Mouse (Mus musculus) heart, postnatal 10 days (tissue): ENCODE data around the gene Rnf149. TPM values are rescaled to one million over a fixed set of nuclear protein-coding genes. Genes with fewer than 3 reads are reported as not detected.

Experiments used
- DNase-seq, 2 experiments: peaks; one replicate each; pipeline ENCODE4 v3.0.0; 2021
- intact Hi-C: fragments of 180-260 bp; cut with DNase I; formaldehyde crosslinking; loops from one replicate; pipeline ENCODE4 v1.15.1; 2025
- total RNA-seq, 2 experiments: library from RNA; stranded (reverse); gene quantifications; 2 replicates each; pipeline ENCODE4 v1.2.3; 2021

The Rnf149 gene
- total RNA-seq, 2 experiments from 2014 or later = 12.1 to 14.7 TPM

GRCm38 (mm10) chr1:39576431-39577243 is 568 bp downstream of the Rnf149 start:
- DNase-seq = peak; percentile 72 to 77
- intact Hi-C loops = loop anchor here (2.0 kb wide), 1 partner anchor 40 kb away; no protein-coding TSS in a partner anchor

- intact Hi-C loops = loop anchor here (2.0 kb wide), 1 partner anchor 39 kb away; no protein-coding TSS in a partner anchor
- DNase-seq = peak in 1 of 2 experiments; percentile 16
Measured at GRCm38 (mm10) chr1:39575778-39576375, 1.3 kb downstream of the Rnf149 start.

- intact Hi-C loops = no loop called here
- no peak for DNase-seq
Measured at GRCm38 (mm10) chr1:39573890-39574289, 3.3 kb downstream of the Rnf149 start.

- intact Hi-C loops = no loop called here
- DNase-seq = no peak
Measured at GRCm38 (mm10) chr1:39571653-39572052, 5.6 kb downstream of the Rnf149 start.

GRCm38 (mm10) chr1:39568079-39568478 is 9.1 kb downstream of the Rnf149 start:
- no peak for DNase-seq
- intact Hi-C loops = no loop called here

- DNase-seq = no peak
- intact Hi-C loops = no loop called here
Measured at GRCm38 (mm10) chr1:39564603-39565002, 12.6 kb downstream of the Rnf149 start.

- intact Hi-C loops = no loop called here
- no peak for DNase-seq
Measured at GRCm38 (mm10) chr1:39563161-39563560, 14.0 kb downstream of the Rnf149 start.

- intact Hi-C loops = no loop called here
- DNase-seq = no peak
Measured at GRCm38 (mm10) chr1:39561920-39562319, 15.3 kb downstream of the Rnf149 start.

- no peak for DNase-seq
- intact Hi-C loops = no loop called here
Measured at GRCm38 (mm10) chr1:39559009-39559408, 18.2 kb downstream of the Rnf149 start.

GRCm38 (mm10) chr1:39555556-39556415 is 21.4 kb downstream of the Rnf149 start:
- intact Hi-C loops = no loop called here
- no peak for DNase-seq

GRCm38 (mm10) chr1:39549831-39550230 is 27.4 kb downstream of the Rnf149 start:
- intact Hi-C loops = no loop called here
- peak; percentile 51 to 59 for DNase-seq

- no peak for DNase-seq
- intact Hi-C loops = no loop called here
Measured at GRCm38 (mm10) chr1:39547238-39547637, 30.0 kb downstream of the Rnf149 start.

GRCm38 (mm10) chr1:39546160-39546866 is 30.9 kb downstream of the Rnf149 start:
- no peak for DNase-seq
- intact Hi-C loops = no loop called here

- peak in 1 of 2 experiments; percentile 24 for DNase-seq
- intact Hi-C loops = no loop called here
Measured at GRCm38 (mm10) chr1:39545589-39545988, 31.6 kb downstream of the Rnf149 start.

GRCm38 (mm10) chr1:39540592-39540991 is 36.6 kb downstream of the Rnf149 start:
- intact Hi-C loops = no loop called here
- no peak for DNase-seq

- intact Hi-C loops = loop anchor here (2.0 kb wide), 1 partner anchor 39 kb away; the partner anchor contains the start of gene Rnf149
- no peak for DNase-seq
Measured at GRCm38 (mm10) chr1:39537631-39538380, 39.4 kb downstream of the Rnf149 start.

- intact Hi-C loops = loop anchor here (2.0 kb wide), 1 partner anchor 40 kb away; the partner anchor contains the start of gene Rnf149
- no peak for DNase-seq
Measured at GRCm38 (mm10) chr1:39536701-39537100, 40.5 kb downstream of the Rnf149 start.

GRCm38 (mm10) chr1:39535515-39536311 is 41.5 kb downstream of the Rnf149 start:
- peak; percentile 99 for DNase-seq
- intact Hi-C loops = loop anchor here (2.0 kb wide), 1 partner anchor 41 kb away; the partner anchor contains the start of gene Rnf149

- no peak for DNase-seq
- intact Hi-C loops = no loop called here
Measured at GRCm38 (mm10) chr1:39534831-39535230, 42.4 kb downstream of the Rnf149 start, which contains the start of gene Cnot11. TSS of gene Cnot11 (plus strand) at chr1:39534992.
